10 mouse cellular contexts compared by ENCODE assay signal in the genomic region with DNA sequence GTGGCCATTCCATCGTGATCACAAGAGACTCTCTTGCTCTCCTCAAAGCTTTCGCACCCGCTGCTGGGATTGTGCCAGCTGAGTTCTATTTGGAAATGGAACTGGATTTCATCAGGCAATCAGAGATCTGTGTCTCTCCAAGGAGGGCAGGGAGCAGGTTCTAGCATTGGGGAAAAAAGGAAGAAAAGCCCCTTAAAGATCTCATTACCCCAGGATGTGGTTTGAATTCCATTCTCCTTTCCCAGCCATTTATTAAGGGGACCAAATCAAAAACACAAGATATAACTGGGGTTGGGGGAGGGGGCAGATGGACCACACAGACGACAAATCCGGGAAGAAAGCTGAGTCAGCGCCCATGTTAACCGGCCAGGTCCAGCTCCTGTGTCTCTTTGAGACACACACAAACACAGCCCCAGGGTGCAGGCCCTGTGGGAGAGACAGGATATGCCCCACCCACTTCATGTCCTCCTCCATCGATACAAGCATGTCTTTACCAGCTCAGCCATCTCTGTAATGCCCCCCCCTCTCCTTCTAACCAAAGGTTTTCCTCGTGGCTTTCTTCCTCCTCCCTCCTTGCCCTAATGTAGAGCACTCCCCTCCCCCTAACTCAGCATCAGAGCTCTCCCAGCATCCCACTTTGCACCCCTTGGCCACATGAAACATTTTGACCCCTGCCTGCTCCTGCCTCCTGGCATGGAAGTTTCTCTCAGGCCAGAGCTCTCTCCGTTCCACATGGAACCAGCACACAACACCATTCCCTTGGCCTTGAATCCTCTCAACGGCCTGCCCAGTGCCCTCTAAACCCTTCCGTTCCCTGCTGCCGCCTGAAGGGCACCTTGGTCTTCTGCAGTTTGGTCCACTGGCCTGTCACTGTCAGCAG. TPM values are rescaled to one million over a fixed set of nuclear protein-coding genes. Genes with fewer than 3 reads are reported as not detected.
DNase-seq lines count a peak whose midpoint lies in the region; TF ChIP-seq lines count a peak whose summit lies in the region.
"Had no signal": no experiment of that assay in that cellular context is flagged by ENCODE, and none has a peak within 500 bp of the region (broad histone marks: within the 10 kb centered on the region; RNA-seq: fewer than 3 reads in every experiment).

No protein-coding gene starts in this region.

- no peaks in the 10 kb centered on the region for H3K27me3 ChIP-seq in spleen, adult 2 months (ENCODE audit: control insufficient read depth, insufficient read depth, low read length)

- peak; percentile 28 to 44 for DNase-seq in heart, postnatal 14 days
- no peak for DNase-seq in heart, postnatal 36 days
- DNase-seq in spleen, adult 2 months (ENCODE audit: low read depth in 1 of 2, low spot score in 2 of 2) = no peak
- no peak for DNase-seq in spleen, adult 12 weeks (ENCODE audit: low spot score)
- DNase-seq in skeletal muscle tissue, adult 2 months (ENCODE audit: low read depth, low spot score) = peak; percentile 37
- no peak for DNase-seq in frontal cortex, postnatal 25 days (ENCODE audit: low spot score in 2 of 2)
- no peak for DNase-seq in right cerebral cortex, postnatal 25 days

- no peak for TF ChIP-seq CTCF in spleen, adult 2 months (IDR thresholded peaks at IDR 0.05; ENCODE audit: extremely low read depth, insufficient read depth, insufficient read length, insufficient replicate concordance)

- peaks cover 4% of the 10 kb centered on the region; the same call in 1 of the 2 replicates for H3K4me1 ChIP-seq in spleen, adult 2 months (ENCODE audit: control insufficient read depth, insufficient read depth, insufficient read length)
- H3K4me1 ChIP-seq in brown adipose tissue, adult 24 weeks (ENCODE audit: control insufficient read depth, insufficient read depth, insufficient read length, low read length) = peaks cover 24% of the 10 kb centered on the region

- H3K4me3 ChIP-seq in spleen, adult 2 months (ENCODE audit: extremely low read depth, insufficient read depth, insufficient read length) = no peak overlapping the region
- H3K4me3 ChIP-seq in brown adipose tissue, adult 24 weeks (ENCODE audit: insufficient read depth, low read depth, low read length) = no peak overlapping the region
- H3K4me3 ChIP-seq: erythroblast, embryonic 14.5 days had no signal

- WGBS in spleen, adult 2 months = 55% methylated on average over 13 of the region's 13 CpGs

- intact Hi-C loops in heart, postnatal 14 days (cut with DNase I) = loop anchor here (5.0 to 10.0 kb wide), 3 partner anchors 133 to 396 kb away; a partner anchor contains a TSS
- intact Hi-C loops in heart, postnatal 36 days (cut with DNase I) = loop anchor here (10.0 kb wide), 1 partner anchor 246 kb away; a partner anchor contains a TSS

- H3K27ac ChIP-seq in spleen, adult 2 months (ENCODE audit: insufficient read depth, low read length) = 0 out of 2 replicates have a peak overlapping the region, but pooled peaks have one; percentile 4
- peak overlapping the region; percentile 84 for H3K27ac ChIP-seq in brown adipose tissue, adult 24 weeks (replicated peaks; ENCODE audit: low read depth, low read length)
- H3K27ac ChIP-seq: liver, embryonic 14.5 days had no signal

- no peak for TF ChIP-seq POLR2A in spleen, adult 2 months (IDR thresholded peaks at IDR 0.05; ENCODE audit: low read depth, low read length)

- H3K36me3 ChIP-seq in spleen, adult 2 months (ENCODE audit: control insufficient read depth, insufficient read depth, low read length) = no peaks in the 10 kb centered on the region

RNA-seq across cellular contexts. Expression of a gene that starts 54.0 kb away (rescaled TPM):
- total RNA-seq in heart, postnatal 14 days (2021) = 10 to 100 TPM; 27.1 to 57.0 TPM
- 10 to 100 TPM; 13.3 to 15.3 TPM for total RNA-seq in heart, postnatal 36 days (2021)
- polyA plus RNA-seq in spleen, adult 2 months (2012; rRNA removed) = 197 and 206 TPM in 2 replicates
- 13.4 and 13.9 TPM in 2 replicates for polyA plus RNA-seq in brown adipose tissue, adult 24 weeks (2012; ENCODE audit: insufficient read depth, insufficient read length, missing spikeins)
- polyA plus RNA-seq: erythroblast, embryonic 14.5 days had no signal

Comparison
In these comparisons a context has a peak if more than half of its experiments do, and no peak if none do; other contexts are left out.
1. DNase-seq: peak in heart, postnatal 14 days (2 of 2) and skeletal muscle tissue, adult 2 months (single experiment); none in heart, postnatal 36 days (0 of 2), spleen, adult 2 months (0 of 2), spleen, adult 12 weeks (single experiment), frontal cortex, postnatal 25 days (0 of 2) and right cerebral cortex, postnatal 25 days (single experiment).